Mouse (Mus musculus) liver, embryonic 14.5 days (tissue): ENCODE measurements around the gene Kmo.

Experiments
- CTCF ChIP-seq: IDR thresholded peaks from 2 replicates; pipeline ENCODE4 v1.5.1; 2016; ENCODE audit warnings: antibody characterized with exemption, low read depth, control low read depth
- EP300 ChIP-seq: IDR thresholded peaks from 2 replicates; pipeline ENCODE4 v1.6.1; 2016; ENCODE audit warnings: antibody characterized with exemption, low read depth

DNA sequence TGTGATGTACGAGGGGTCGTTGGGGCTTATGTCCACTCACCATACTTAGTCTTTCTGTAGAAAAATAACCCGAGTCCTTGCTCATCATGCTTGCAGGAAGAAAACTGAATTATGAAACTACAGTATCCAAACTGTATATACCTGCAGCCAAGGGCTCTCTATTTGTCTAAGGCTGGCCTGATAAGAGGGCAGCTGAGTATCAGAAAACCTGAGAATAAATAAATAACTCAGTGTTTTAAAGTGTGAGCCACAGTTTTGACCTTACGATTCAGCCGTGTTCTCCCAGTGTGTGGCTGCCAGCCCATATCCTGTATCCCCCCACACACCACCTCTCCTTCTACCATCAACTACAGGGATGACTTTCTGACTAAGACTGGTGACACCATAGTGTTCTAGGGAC lies 33.5 kb upstream of the Kmo start:
- TF ChIP-seq CTCF (no peak), EP300 (no peak)
